Mouse (Mus musculus) kidney, embryonic 15.5 days (tissue): ENCODE data around the gene Cc2d1b. TPM values are rescaled to one million over a fixed set of nuclear protein-coding genes. Genes with fewer than 3 reads are reported as not detected.

ENCODE experiments used
- polyA plus RNA-seq: library from polyadenylated mRNA; unstranded; fragments of >200 nt; fragmentation: Nextera tagmentation; extraction: Ambion mirVana; gene quantifications from 2 replicates; pipeline ENCODE4 v1.2.1, GENCODE M21; 2015

Gene Cc2d1b
- polyA plus RNA-seq, 1 experiment from 2014 or later, result 32.3 TPM

Other genes starting within 250 kb of the Cc2d1b start
- gene Shisal2a, start 236.6 kb upstream of the Cc2d1b start, polyA plus RNA-seq, result 1.0 and 1.7 TPM in 2 replicates
- 62.3 and 69.4 TPM in 2 replicates for gene Gpx7, start 213.0 kb upstream of the Cc2d1b start, polyA plus RNA-seq
- 70.3 and 74.0 TPM in 2 replicates for gene Tut4, start 160.5 kb upstream of the Cc2d1b start, polyA plus RNA-seq
- gene Prpf38a, start 40.6 kb upstream of the Cc2d1b start, polyA plus RNA-seq, result 87.8 and 88.8 TPM in 2 replicates
- gene Orc1, start 40.5 kb upstream of the Cc2d1b start, polyA plus RNA-seq, result 10.7 and 12.0 TPM in 2 replicates
- gene 3110021N24Rik, start 99.7 kb downstream of the Cc2d1b start, polyA plus RNA-seq, result 1.2 and 1.4 TPM in 2 replicates
- 4.7 and 6.1 TPM in 2 replicates for gene Zfyve9, start 160.9 kb downstream of the Cc2d1b start, polyA plus RNA-seq
- gene Btf3l4, start 213.7 kb downstream of the Cc2d1b start, polyA plus RNA-seq, result 162 and 177 TPM in 2 replicates
- gene Txndc12, start 214.7 kb downstream of the Cc2d1b start, polyA plus RNA-seq, result 111 and 112 TPM in 2 replicates
- 62.3 and 65.1 TPM in 2 replicates for gene Kti12, start 227.8 kb downstream of the Cc2d1b start, polyA plus RNA-seq
- 1.1 and 1.6 TPM in 2 replicates for gene A730015C16Rik, start 228.7 kb downstream of the Cc2d1b start, polyA plus RNA-seq